Mouse (Mus musculus) thymus, postnatal 4 days (tissue): Measurements from ENCODE around the gene Paox.
"Not testable (repeated sequence)": the region's sequence is repeated elsewhere in the genome, so short reads cannot be mapped to it uniquely, and the experiment has no call there.

Source experiments
- DNase-seq: peaks from one replicate; pipeline ENCODE4 v3.0.0; 2021

The Paox gene

DNA sequence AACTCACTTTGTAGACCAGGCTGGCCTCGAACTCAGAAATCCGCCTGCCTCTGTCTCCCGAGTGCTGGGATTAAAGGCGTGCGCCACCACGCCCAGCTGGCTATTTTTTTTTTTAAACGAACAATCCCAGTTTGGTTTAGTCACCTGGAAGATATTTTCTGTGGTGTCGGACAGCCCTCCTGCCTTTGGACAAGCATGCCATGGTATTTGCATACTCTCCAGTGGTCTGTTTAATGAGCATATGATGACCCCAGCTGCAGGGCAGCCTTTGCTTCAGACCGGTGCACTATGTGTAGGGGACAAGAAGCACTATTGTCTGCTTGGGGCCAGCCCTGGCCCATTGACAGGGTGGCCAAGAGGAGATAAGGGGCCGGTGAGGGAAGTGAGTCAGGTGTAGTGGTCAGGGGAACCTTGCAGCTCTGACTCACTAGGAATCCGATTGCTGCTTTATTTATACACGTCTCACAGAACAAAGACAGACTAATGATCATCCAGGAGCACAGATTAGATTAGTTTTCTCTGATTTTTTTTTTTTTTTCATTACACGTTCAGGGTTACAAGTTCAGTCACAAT is 5.8 kb downstream of the Paox start:
- no peak for DNase-seq

DNA sequence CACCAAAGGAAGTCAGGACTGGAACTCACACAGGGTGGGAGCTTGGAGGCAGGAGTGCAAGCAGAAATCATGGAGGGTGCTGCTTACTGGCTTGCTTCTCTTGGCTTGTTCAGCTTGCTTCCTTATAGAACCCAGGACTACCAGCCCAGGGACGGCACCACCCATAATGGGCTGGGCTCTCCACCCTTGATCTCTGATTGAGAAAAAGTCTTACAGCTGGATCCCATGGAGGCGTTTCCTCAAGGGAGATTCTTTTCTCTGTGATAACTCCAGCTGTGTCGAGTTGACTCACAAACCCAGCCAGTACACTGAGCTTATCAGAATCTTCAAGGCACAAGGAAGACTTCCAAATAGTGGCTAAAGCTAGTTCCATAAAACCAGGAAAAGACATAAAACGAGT is 7.2 kb downstream of the Paox start:
- no peak for DNase-seq

DNA sequence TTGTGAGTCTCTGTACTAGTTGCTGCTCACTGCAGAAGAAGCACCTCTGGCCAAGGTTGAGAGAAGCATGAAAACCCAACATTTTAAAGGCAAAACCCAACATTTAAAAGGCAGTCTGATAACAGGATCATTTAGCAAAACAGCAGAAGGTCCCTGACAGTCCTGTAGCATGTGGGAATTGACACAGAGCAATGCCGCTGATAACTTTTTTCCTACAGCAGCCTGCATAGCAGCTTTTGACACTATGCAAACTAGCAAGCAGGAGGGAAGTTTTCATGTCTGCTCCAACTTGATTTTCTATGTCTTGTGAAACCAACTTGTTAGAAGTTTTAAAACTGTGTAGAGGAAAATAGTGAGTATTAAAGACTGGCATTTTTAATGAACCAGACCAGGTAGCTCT is 8.8 kb downstream of the Paox start:
- DNase-seq: no peak

DNA sequence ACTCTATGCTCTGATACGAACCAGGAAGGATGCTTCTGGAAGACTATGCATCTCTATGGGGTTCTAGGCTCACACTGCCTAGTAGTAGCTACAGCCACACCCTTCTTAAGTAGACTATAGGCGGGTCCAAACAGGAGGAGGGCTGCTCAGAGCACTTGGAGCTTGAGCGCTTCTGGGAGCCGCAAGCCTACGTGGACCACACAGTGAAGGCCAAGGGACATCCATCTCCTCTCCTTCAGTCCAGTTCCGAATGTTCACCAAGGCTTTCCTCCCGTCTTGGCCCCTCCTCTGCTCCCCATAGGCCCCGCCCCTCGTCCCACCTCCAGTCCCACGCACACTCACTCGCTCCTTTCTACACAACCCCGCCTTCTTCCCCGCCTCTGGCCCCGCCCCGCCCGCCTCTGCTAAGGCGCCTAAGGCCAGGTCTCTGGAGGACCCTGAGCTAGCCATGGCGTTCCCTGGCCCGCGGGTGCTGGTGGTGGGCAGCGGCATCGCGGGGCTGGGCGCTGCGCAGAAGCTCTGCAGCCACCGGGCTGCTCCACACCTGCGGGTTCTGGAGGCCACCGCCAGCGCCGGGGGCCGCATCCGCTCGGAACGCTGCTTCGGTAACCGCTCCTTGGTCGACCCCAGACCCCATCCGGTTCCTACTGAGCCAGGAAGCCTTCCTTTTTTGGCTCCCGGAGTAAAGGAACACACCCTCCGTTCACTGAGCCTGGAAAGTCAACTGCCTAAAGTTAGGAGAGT is 9.9 kb downstream of the Paox start:
- DNase-seq: peak; percentile 96

DNA sequence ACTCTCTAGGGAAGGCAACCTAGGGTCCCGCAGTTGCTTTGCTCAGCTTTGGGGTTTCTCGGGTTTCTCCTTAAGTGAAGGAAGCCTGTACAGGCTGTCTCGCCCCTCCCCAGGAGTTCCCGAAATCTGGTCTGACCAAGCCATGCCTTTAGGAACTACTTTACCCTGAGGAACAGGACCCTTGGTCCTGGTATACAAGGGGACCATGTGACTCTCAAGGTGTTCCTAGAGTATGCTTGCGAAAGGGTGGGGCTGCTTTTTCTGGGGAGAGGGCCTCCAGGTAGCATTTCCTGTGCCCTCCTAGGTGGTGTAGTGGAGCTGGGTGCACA is 10.4 kb downstream of the Paox start:
- DNase-seq: no peak

DNA sequence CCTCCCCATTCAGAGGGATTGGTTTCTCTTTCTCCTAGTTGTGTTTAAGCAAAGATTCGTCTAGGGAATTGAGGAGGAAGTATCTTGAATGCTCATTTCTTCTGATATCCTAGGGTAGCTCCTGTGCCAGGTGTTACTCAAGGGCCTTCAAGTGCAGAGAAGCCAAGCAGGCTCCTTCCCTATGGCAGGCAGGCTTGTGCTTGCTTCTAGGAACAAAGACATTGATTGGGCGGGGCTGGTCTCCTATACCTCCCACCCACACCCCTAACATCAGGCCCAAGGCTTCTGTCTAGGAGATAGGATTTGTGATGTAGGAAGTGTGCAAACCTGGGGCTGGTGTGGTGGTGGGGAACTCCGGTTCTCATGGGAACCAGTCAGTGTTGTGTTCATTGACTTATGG is 11.3 kb downstream of the Paox start:
- no peak for DNase-seq

- no peak for DNase-seq
These were observed 12.3 kb downstream of the Paox start for GRCm38 (mm10) chr7:140127911-140128310.

- DNase-seq: not testable (repeated sequence)
These were observed 16.6 kb downstream of the Paox start for GRCm38 (mm10) chr7:140132184-140132583.

GRCm38 (mm10) chr7:140134033-140134432 is 18.4 kb downstream of the Paox start:
- DNase-seq: not testable (repeated sequence)

DNA sequence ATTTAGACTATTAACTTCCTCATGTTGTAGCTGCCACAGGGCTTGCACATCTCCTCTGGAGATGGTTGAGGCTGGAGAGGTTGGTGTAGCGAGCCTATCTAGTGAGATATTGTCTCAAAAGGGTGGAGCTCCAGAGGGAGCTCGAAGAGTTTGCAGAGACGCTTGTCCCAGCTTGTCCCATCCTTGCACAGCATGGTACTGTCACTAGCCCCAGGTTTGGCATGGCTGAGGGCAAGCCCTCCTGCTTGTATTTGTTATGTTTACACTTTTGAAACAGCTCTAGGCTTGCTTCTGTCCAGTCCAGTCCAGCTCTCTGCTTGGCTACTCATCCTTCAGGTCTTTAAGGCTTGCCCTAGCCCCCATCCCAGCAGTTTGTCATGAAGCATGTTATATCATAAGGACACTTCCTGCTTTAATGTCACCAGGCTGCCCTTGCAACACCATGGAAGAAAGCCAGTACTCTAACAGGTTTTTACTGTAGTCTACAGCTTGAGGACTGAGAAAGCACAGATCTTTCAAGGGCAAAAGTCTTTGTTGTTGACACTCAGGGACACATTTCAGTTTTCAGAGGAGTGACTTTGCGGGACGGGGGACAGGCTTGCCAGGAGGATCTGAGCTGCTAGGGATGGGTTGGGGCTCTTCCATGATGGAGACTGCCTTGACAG is 19.6 kb downstream of the Paox start:
- DNase-seq: no peak

GRCm38 (mm10) chr7:140137135-140138020 is 21.8 kb downstream of the Paox start, which contains the start of gene Mtg1:
Gene Mtg1, plus strand, starts transcription at chr7:140137564.
- DNase-seq: peak; percentile 98

- no peak for DNase-seq
These were observed 22.4 kb downstream of the Paox start for GRCm38 (mm10) chr7:140138021-140138310.

- DNase-seq: peak; percentile 79
These were observed 25.8 kb downstream of the Paox start for GRCm38 (mm10) chr7:140141350-140141749.

GRCm38 (mm10) chr7:140144550-140144949 is 29.0 kb downstream of the Paox start:
- no peak for DNase-seq

GRCm38 (mm10) chr7:140153383-140153782 is 37.8 kb downstream of the Paox start:
- DNase-seq: peak; percentile 32

DNA sequence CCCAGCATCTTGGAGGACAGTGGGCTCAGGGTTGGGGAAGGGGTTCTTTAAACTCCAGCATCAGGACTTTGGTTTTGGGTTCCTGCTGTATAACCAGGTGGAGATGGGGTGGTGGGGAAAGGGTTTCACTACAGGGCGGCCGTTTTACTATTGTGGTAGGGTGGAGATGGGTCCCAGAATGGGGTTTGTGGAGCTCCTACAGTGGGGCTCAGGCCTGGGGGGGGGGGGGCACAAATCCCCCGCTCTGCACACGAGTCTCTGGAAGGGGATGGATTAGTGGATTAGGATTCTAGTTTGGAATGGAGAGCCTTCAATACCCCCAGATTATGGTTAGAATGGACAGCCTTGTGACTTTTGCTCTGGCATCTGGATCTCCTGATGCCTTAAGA is 38.2 kb downstream of the Paox start:
- no peak for DNase-seq

GRCm38 (mm10) chr7:140154218-140154927 is 38.8 kb downstream of the Paox start, which contains the start of gene Sprn:
Gene Sprn, minus strand, starts transcription at chr7:140154877.
- no peak for DNase-seq

GRCm38 (mm10) chr7:140160363-140160762 is 44.8 kb downstream of the Paox start:
- DNase-seq: no peak

- no peak for DNase-seq
These were observed 49.1 kb downstream of the Paox start, which contains the start of gene Olfr522 for GRCm38 (mm10) chr7:140164664-140165063. Gene Olfr522, minus strand, starts transcription at chr7:140164764.

GRCm38 (mm10) chr7:140167950-140168349 is 52.4 kb downstream of the Paox start:
- DNase-seq: no peak

DNA sequence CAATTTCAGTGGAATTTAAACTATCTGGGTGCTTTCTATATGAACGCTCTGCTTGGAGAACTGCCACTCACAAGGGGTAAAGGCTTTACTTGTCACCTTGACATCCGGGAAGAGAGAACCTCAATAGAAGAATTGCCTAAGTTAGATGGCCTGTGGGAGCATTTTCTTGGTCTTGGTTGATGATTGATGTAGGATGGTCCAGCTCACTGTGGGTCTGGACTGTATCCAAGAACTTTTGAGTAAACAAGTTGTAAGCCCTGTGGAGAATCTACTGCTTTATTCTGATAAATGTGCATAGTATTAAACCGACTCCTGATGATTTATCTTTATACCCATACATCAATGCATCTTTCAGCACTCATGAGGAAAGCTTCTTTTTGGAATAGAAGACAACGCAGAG is 53.8 kb downstream of the Paox start:
- no peak for DNase-seq

GRCm38 (mm10) chr7:140170863-140171262 is 55.3 kb downstream of the Paox start:
- no peak for DNase-seq

DNA sequence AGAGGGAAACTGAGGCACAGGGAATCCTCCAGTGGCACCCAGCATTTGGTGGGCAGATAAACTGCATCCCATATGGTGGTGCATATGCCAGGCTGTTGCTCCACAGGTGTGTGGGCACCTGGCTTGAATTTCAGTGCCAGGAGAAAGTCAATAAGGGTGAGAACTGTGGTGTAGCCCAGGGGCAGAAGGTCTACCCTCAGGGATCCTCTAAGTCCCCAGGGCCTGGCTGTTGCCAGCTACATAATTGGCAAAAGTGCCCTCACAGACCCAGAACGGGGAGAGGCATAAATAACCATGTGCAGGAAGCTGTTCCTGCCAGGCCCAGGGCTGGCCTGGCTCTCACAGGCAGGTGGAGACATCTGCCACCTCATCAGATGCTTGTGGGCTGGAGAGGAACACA is 57.3 kb downstream of the Paox start, which contains the start of gene Olfr523:
Olfr523 (plus strand) TSS at position 282 of the 400 bp plus-strand sequence.
- DNase-seq: no peak
